Mouse (Mus musculus): ENCODE data around the gene Kdm2a. TPM values are rescaled to one million over a fixed set of nuclear protein-coding genes. Genes with fewer than 3 reads are reported as not detected.

Gene Kdm2a
- polyA plus RNA-seq, 1 experiment from 2014 or later: 42.7 TPM

DNA sequence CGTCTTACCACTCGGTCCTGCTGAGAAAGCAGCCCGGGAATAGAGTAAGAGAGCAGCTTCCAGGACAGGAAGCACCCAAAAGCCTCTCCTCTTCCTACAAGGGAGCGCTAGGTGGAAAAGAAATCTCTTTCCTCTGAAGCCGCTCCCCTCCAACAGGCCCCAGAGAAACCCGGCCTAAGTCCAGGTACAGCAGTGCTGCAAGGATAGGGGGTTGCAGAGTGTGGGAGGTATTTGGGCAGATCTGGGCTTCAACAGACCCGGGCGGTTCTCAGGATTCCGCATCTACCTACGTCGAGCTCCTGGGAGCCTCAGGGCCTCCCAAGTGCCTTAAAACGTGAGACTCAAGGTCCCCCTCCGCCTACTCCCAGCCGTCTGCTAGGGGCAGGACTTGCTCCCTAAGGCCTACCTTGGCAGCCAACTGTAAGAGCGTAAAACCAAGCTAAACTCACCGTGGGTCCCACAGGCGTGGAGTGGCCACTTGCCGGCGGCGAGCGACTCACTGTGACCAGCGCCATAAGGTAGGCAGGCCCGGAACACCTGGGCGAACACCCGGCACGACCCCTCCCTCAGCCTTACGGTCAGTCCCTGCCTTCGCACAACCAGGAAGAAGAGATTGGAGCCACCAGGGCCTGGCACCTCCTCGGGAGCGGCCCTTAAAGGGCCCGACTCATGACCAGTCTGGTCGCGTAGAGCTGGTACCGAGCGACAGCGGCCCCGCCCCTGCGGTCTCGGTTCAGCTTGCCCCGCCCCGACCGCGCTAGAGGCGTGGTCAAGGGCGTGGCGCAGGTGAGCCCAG, 129.3 kb downstream of the Kdm2a start, which contains the start of gene Ssh3:
Gene Ssh3 (minus strand): TSS at position 615 of the 796 bp plus-strand sequence.
- H3K9me3 ChIP-seq (ENCODE audit: control insufficient read depth, low read length): no peaks in the 10 kb centered on the region
- peaks cover 3 to 6% of the 10 kb centered on the region in 2 experiments; a peak in 2 of 4 replicates for H3K4me1 ChIP-seq (ENCODE audit: control insufficient read depth in 2 of 2, insufficient read depth in 2 of 2, low read length in 2 of 2)
- ATAC-seq (ENCODE audit: insufficient number of reproducible peaks, insufficient read depth, low FRiP score, low read depth): peak; percentile 70
- no peaks in the 10 kb centered on the region for H3K36me3 ChIP-seq (ENCODE audit: control insufficient read depth, insufficient read depth, low read length)
- H3K27me3 ChIP-seq (ENCODE audit: control insufficient read depth, insufficient read depth, low read length): peaks cover 21% of the 10 kb centered on the region
- peak within 1 kb of the TSS; percentile 74 for H3K4me2 ChIP-seq (ENCODE audit: low read length)
- H3K4me3 ChIP-seq (ENCODE audit: control insufficient read depth in 1 of 2, insufficient read depth in 1 of 2, low read depth in 1 of 2, low read length in 2 of 2): peak within 1 kb of the TSS; percentile 50 to 52
- 7% methylated on average over 46 of the region's 46 CpGs for WGBS
- H3K9ac ChIP-seq (ENCODE audit: low read length): peak within 1 kb of the TSS; percentile 68
- no peak within 1 kb of the TSS for H3K27ac ChIP-seq (replicated peaks in 1 of 2; ENCODE audit: control insufficient read depth in 1 of 2, insufficient read depth in 1 of 2, low read depth in 2 of 2, low read length in 2 of 2)

- Histone ChIP-seq H3K9me3 (ENCODE audit: control insufficient read depth, low read length) (no peaks in the 10 kb centered on the region), H3K36me3 (ENCODE audit: control insufficient read depth, insufficient read depth, low read length) (no peaks in the 10 kb centered on the region), H3K27ac (replicated peaks in 1 of 2; ENCODE audit: control insufficient read depth in 1 of 2, insufficient read depth in 1 of 2, low read depth in 2 of 2, low read length in 2 of 2) (no peak overlapping the region), H3K27me3 (ENCODE audit: control insufficient read depth, insufficient read depth, low read length) (peaks cover 21% of the 10 kb centered on the region), H3K4me1 (ENCODE audit: control insufficient read depth in 2 of 2, insufficient read depth in 2 of 2, low read length in 2 of 2) (peaks cover 3 to 6% of the 10 kb centered on the region in 2 experiments; a peak in 2 of 4 replicates), H3K9ac (ENCODE audit: low read length) (no peak overlapping the region), H3K4me3 (ENCODE audit: control insufficient read depth in 1 of 2, insufficient read depth in 1 of 2, low read depth in 1 of 2, low read length in 2 of 2) (no peak overlapping the region), H3K4me2 (ENCODE audit: low read length) (no peak overlapping the region)
- 54% methylated on average over 4 of the region's 4 CpGs for WGBS
- ATAC-seq (ENCODE audit: insufficient number of reproducible peaks, insufficient read depth, low FRiP score, low read depth): no peak
Measured at GRCm38 (mm10) chr19:4265956-4266355, 132.1 kb downstream of the Kdm2a start.

Other genes starting within 250 kb of the Kdm2a start
- 117 and 122 TPM in 2 replicates for gene Coro1b, start 249.7 kb downstream of the Kdm2a start, polyA plus RNA-seq (2014; fragmentation: Nextera tagmentation; extraction: Ambion mirVana)
- gene Ptprcap, start 244.7 kb downstream of the Kdm2a start, polyA plus RNA-seq (2014; fragmentation: Nextera tagmentation; extraction: Ambion mirVana): 0.54 and 0.82 TPM in 2 replicates
- gene Rps6kb2, start 234.9 kb downstream of the Kdm2a start, polyA plus RNA-seq (2014; fragmentation: Nextera tagmentation; extraction: Ambion mirVana): 31.4 and 34.4 TPM in 2 replicates
- 6.5 and 8.7 TPM in 2 replicates for gene Carns1, start 222.8 kb downstream of the Kdm2a start, polyA plus RNA-seq (2014; fragmentation: Nextera tagmentation; extraction: Ambion mirVana)
- 2.2 and 2.6 TPM in 2 replicates for gene Tbc1d10c, start 207.0 kb downstream of the Kdm2a start, polyA plus RNA-seq (2014; fragmentation: Nextera tagmentation; extraction: Ambion mirVana)
- gene Ppp1ca, start 206.2 kb downstream of the Kdm2a start, polyA plus RNA-seq (2014; fragmentation: Nextera tagmentation; extraction: Ambion mirVana): 708 and 757 TPM in 2 replicates
- gene Rad9a, start 196.6 kb downstream of the Kdm2a start, polyA plus RNA-seq (2014; fragmentation: Nextera tagmentation; extraction: Ambion mirVana): 17.4 and 18.5 TPM in 2 replicates
- gene Clcf1, start 184.0 kb downstream of the Kdm2a start, polyA plus RNA-seq (2014; fragmentation: Nextera tagmentation; extraction: Ambion mirVana): 0.78 and 1.2 TPM in 2 replicates
- gene AC109138.7, start 183.9 kb downstream of the Kdm2a start, polyA plus RNA-seq (2014; fragmentation: Nextera tagmentation; extraction: Ambion mirVana): not detected in 2 replicates
- 20.9 and 26.8 TPM in 2 replicates for gene Pold4, start 166.4 kb downstream of the Kdm2a start, polyA plus RNA-seq (2014; fragmentation: Nextera tagmentation; extraction: Ambion mirVana)
- gene Ssh3, start 129.1 kb downstream of the Kdm2a start, polyA plus RNA-seq (2014; fragmentation: Nextera tagmentation; extraction: Ambion mirVana): 7.6 and 8.0 TPM in 2 replicates
- 1.1 and 1.4 TPM in 2 replicates for gene Ankrd13d, start 115.1 kb downstream of the Kdm2a start, polyA plus RNA-seq (2014; fragmentation: Nextera tagmentation; extraction: Ambion mirVana)
- gene Grk2, start 92.1 kb downstream of the Kdm2a start, polyA plus RNA-seq (2014; fragmentation: Nextera tagmentation; extraction: Ambion mirVana): 12.1 and 12.8 TPM in 2 replicates
- gene Rhod, start 41.1 kb upstream of the Kdm2a start, polyA plus RNA-seq (2014; fragmentation: Nextera tagmentation; extraction: Ambion mirVana): 20.0 and 24.0 TPM in 2 replicates
- 0.88 and 0.95 TPM in 2 replicates for gene Syt12, start 79.2 kb upstream of the Kdm2a start, polyA plus RNA-seq (2014; fragmentation: Nextera tagmentation; extraction: Ambion mirVana)
- gene 2010003K11Rik, start 100.3 kb upstream of the Kdm2a start, polyA plus RNA-seq (2014; fragmentation: Nextera tagmentation; extraction: Ambion mirVana): not detected in 2 replicates
- 8.2 and 8.7 TPM in 2 replicates for gene Pcx, start 112.2 kb upstream of the Kdm2a start, polyA plus RNA-seq (2014; fragmentation: Nextera tagmentation; extraction: Ambion mirVana)
- gene Lrfn4, start 217.4 kb upstream of the Kdm2a start, polyA plus RNA-seq (2014; fragmentation: Nextera tagmentation; extraction: Ambion mirVana): 5.1 and 6.1 TPM in 2 replicates
- 35.8 and 38.5 TPM in 2 replicates for gene Rce1, start 227.4 kb upstream of the Kdm2a start, polyA plus RNA-seq (2014; fragmentation: Nextera tagmentation; extraction: Ambion mirVana)

Measured in heart, embryonic 14.5 days (tissue).